Mouse (Mus musculus): ENCODE measurements at regions not wholly inside any gene's neighbourhood (a gene's known extent, or its start where the extent isn't known, plus 50 kb on each side); places are given as distances from the start of the nearest gene placed in this dataset.

DNA sequence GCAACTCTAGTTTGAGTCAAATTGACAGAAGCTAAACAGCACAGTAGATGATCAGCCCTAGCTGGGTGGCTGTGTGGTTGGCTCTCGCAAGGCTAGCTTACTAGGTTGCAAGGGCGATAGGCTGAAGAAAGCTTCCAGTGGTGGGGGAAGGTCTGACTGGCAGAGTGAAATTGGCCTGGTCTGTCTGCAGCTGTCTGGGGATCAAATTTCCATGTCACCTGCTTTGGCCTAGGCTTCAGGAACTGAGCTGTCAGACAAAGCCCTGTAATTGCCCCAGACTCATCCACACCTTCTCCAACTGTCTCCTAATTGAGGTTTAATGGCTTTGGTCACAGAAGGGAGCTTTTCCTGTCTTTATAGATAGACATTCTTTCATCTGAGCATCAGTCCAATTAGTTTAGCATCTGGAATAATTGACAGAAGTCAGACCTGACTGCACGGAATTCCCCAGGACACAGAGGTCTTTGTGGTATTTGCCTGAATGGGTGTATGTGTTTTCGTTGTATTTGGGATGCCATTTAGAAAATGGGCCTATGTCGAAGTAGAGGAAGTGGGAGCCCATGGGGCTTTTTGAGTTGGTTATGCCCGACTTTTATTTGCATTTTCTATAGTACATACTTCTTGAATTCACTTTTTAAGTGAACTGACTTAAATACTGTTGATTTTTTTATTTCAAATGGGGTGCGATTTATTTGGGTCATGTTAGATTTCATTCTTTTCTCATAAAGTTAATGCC, 348.2 kb downstream of the Hlx start:
- TF ChIP-seq CTCF (IDR thresholded peaks at IDR 0.05; ENCODE audit: low read depth, low read length) (no peak), POLR2A (IDR thresholded peaks at IDR 0.05; ENCODE audit: insufficient read depth, low read length) (no peak)

Measured in ES-Bruce4 (cell line).